Mouse (Mus musculus) ES-CJ7 (cell line): ENCODE measurements around the gene Zfp131.

Experiments used
- DNase-seq: peaks from one replicate; pipeline ENCODE4 v3.0.0; 2011; ENCODE audit warnings: low read depth, low spot score

Zfp131 gene

GRCm38 (mm10) chr13:119755141-119755547 lies 35.5 kb downstream of the Zfp131 start:
- DNase-seq: peak; percentile 71

- no peak for DNase-seq
Observed at GRCm38 (mm10) chr13:119754635-119755020, 36.1 kb downstream of the Zfp131 start.

GRCm38 (mm10) chr13:119753859-119754634 lies 36.6 kb downstream of the Zfp131 start:
- DNase-seq: peak; percentile 18

GRCm38 (mm10) chr13:119746930-119747329 lies 43.8 kb downstream of the Zfp131 start:
- no peak for DNase-seq

GRCm38 (mm10) chr13:119743470-119743869 lies 47.2 kb downstream of the Zfp131 start:
- no peak for DNase-seq

GRCm38 (mm10) chr13:119742711-119743415 lies 47.8 kb downstream of the Zfp131 start:
- no peak for DNase-seq

GRCm38 (mm10) chr13:119741390-119742237 lies 49.1 kb downstream of the Zfp131 start:
- DNase-seq: peak; percentile 28

GRCm38 (mm10) chr13:119731448-119731847 lies 59.2 kb downstream of the Zfp131 start:
- no peak for DNase-seq

GRCm38 (mm10) chr13:119729406-119729805 lies 61.3 kb downstream of the Zfp131 start:
- DNase-seq: no peak

GRCm38 (mm10) chr13:119727608-119728387 lies 62.9 kb downstream of the Zfp131 start:
- DNase-seq: no peak

- no peak for DNase-seq
Observed at GRCm38 (mm10) chr13:119724541-119724940, 66.1 kb downstream of the Zfp131 start.

GRCm38 (mm10) chr13:119723368-119723767 lies 67.3 kb downstream of the Zfp131 start:
- DNase-seq: no peak

GRCm38 (mm10) chr13:119722447-119722846 lies 68.2 kb downstream of the Zfp131 start:
- DNase-seq: no peak

- no peak for DNase-seq
Observed at GRCm38 (mm10) chr13:119716105-119716504, 74.6 kb downstream of the Zfp131 start.
